Mouse (Mus musculus) spleen, postnatal 14 days (tissue): ENCODE measurements around the gene Taf5l.
A peak's percentile ranks its signal among the peaks of the same experiment; 100 is the strongest.
"Not testable (repeated sequence)": the region's sequence is repeated elsewhere in the genome, so short reads cannot be mapped to it uniquely, and the experiment has no call there.

Source experiments
- DNase-seq, 2 experiments: peaks; one replicate each; pipeline ENCODE4 v3.0.0; 2021 to 2022; ENCODE audit warnings: low spot score in 2 of 2

The Taf5l gene

DNA sequence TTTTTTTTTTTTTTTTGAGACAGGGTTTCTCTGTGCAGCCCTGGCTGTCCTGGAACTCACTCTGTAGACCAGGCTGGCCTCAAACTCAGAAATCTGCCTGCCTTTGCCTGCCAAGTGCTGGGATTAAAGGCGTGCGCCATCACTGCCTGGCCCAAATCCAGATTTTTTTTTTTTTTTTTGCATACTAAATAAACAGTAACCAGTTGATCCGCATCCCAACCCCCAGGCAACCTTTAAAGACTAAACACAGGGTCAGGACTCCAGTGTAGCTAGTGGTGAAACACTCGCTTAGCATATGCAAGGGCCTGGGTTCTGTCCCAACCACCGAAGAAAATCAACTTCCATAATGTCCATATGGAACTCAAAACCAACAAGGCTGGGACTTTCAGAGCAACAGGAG is 60.6 kb downstream of the Taf5l start:
- DNase-seq = not testable (repeated sequence)

DNA sequence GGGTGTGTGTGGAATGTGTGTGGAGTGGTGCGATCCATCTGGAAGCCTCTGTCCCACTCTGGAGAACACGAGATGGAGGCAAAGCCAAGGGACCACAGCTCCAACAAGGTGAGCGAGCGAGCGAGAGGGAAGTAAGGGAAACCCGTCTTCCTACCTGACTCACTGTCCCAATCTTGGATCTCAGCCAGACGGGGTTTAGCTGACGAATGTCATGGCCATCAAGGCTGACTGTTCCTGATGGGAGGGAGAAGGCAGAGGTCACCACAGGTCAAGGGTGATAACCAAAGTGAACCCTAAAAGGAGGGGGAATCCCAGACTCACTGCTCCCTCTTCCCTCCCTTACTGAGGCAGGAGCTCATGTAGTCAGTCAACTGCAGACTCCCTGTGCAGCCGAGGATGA is 61.1 kb downstream of the Taf5l start:
- DNase-seq = no peak

DNA sequence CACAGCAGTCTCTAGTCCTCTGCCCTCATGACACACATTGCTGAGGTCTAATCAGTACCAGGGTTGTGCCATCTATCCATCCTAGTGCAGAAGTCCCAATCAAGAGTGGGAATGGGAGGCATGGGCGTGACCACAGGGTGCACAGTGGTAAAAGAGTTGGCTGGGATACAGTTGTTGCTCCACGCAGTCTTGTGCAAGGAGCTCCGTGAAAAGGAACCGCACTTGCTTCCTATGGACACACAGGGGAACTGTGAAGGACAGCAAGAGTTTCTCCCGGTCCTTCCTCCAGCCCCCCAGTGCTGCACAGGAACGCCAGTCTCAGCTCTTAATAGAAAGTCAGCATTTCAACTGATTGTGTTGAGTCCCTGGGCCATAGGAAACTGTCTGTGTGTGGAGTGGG is 61.7 kb downstream of the Taf5l start:
- no peak for DNase-seq

- no peak for DNase-seq
Measured at GRCm38 (mm10) chr8:123958130-123958529, 63.1 kb downstream of the Taf5l start.

DNA sequence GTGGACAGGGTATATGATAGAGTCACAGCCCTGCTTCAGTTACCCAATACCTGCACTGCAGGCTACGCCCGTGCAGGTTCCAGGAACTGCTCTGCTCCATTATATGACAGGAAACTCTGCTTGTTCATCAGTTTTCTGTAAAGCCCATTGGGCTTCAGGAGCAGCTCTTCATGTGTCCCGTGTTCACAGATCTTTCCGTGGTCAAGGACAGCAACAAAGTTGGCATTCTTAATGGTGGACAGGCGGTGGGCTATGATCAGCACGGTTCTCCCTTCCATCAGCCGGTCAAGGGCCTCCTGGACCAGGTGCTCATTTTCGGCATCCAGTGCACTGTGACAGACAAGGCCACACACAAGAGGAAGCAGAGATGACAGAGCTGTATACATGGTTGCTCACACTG is 67.0 kb downstream of the Taf5l start:
- DNase-seq = no peak

DNA sequence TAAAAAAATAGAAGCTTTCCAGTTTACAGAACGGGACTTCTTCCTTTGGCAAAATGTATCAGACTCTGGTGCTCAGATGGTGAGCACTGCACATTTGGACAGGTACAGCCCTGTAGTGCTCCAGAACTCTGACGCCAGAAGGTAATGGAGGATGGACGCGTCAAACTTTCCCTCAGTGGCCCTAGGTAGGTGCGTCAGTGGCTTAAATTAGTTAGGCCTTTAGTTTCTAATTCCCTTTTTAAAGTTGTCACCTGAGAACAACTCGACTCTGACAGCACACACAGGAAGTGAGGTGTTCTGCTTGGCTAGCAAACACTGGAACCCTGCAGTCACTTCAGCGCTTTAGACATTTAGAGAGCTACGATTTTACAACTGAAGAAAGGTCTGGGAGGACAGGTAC is 67.5 kb downstream of the Taf5l start:
- no peak for DNase-seq

- DNase-seq = peak; percentile 42 to 60
Measured at GRCm38 (mm10) chr8:123950077-123950802, 71.0 kb downstream of the Taf5l start.

DNA sequence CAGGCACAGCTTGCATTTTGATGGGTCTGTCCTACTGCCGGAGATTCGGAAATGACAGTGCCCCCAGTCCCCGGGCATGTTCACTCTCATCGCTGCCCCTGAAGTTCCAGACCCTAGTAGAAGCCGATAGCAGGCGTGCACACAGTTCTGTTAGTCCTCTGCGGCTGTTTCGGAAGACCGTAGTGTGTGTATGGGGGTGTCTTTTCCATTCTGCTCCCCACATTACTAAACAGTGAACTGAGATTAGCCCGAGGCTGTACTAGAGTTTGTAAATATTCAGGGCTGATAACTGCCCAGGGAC is 71.6 kb downstream of the Taf5l start:
- no peak for DNase-seq

DNA sequence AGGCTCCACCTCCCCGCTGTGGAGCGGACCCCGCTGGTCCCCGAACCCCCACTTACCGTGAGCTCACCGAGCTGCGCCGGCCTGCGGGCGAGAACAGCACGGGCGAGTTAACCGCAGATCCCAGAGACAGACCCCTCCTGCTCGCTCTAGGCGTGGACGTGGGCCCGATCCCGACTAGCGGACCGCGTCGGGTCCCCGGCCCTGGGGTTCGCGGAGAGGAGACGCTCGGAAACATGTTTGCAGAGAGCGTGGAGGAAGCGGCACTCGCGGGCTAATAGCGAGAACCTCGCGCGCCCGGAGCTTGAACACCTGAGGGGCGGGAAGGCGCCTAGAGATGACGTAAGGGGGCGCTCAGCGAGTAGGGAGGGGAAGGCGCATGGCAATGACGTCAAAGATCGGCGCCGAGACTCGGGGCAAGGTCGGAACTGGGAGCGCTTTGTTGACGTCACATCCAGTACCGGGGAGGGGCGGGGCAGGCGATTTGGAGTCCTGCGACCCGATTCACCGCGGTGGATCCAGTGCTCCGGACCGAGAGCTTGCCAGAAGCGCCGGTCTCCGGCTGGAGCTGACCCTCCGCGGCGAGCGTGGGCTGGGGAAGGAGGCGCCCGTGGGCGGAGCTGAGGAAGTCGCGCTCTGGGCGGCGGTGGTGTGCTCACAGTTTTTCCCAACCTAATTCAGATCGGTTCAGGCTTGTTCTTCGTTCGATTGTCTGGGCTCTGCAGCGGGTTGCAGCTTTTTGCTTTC is 72.1 kb downstream of the Taf5l start, which contains the start of gene Nup133:
Nup133 (minus strand) TSS at position 324 of the 744 bp plus-strand sequence.
- peak; percentile 98 to 100 for DNase-seq
